Mouse (Mus musculus): Measurements from ENCODE around the gene Capn13. TPM values are rescaled to one million over a fixed set of nuclear protein-coding genes. Genes with fewer than 3 reads are reported as not detected.

Gene Capn13
- polyA plus RNA-seq, 1 experiment, result not detected

GRCm38 (mm10) chr17:73308691-73309090, 92.0 kb downstream of the Capn13 start:
- no peak overlapping the region for H3K27ac ChIP-seq (ENCODE audit: insufficient read depth, low read length)
- H3K4me3 ChIP-seq (ENCODE audit: insufficient read depth, low read length), result no peak overlapping the region
- no peaks in the 10 kb centered on the region for H3K4me1 ChIP-seq (ENCODE audit: control insufficient read depth, insufficient read depth, low read length)
- no peak for TF ChIP-seq POLR2A (IDR thresholded peaks at IDR 0.05; ENCODE audit: low read depth, low read length)
- no peak for TF ChIP-seq CTCF (IDR thresholded peaks at IDR 0.05; ENCODE audit: borderline replicate concordance, insufficient read depth, low read length)

- no peaks in the 10 kb centered on the region for H3K4me1 ChIP-seq (ENCODE audit: control insufficient read depth, insufficient read depth, low read length)
- no peak for TF ChIP-seq POLR2A (IDR thresholded peaks at IDR 0.05; ENCODE audit: low read depth, low read length)
- TF ChIP-seq CTCF (IDR thresholded peaks at IDR 0.05; ENCODE audit: borderline replicate concordance, insufficient read depth, low read length), result no peak
- H3K4me3 ChIP-seq (ENCODE audit: insufficient read depth, low read length), result no peak overlapping the region
- no peak overlapping the region for H3K27ac ChIP-seq (ENCODE audit: insufficient read depth, low read length)
Observed at GRCm38 (mm10) chr17:73306626-73307025, 94.0 kb downstream of the Capn13 start.

GRCm38 (mm10) chr17:73305622-73306021, 95.0 kb downstream of the Capn13 start:
- no peaks in the 10 kb centered on the region for H3K4me1 ChIP-seq (ENCODE audit: control insufficient read depth, insufficient read depth, low read length)
- TF ChIP-seq CTCF (IDR thresholded peaks at IDR 0.05; ENCODE audit: borderline replicate concordance, insufficient read depth, low read length), result peak; percentile 15; the same call in 1 of the 2 replicates
- TF ChIP-seq POLR2A (IDR thresholded peaks at IDR 0.05; ENCODE audit: low read depth, low read length), result no peak
- H3K27ac ChIP-seq (ENCODE audit: insufficient read depth, low read length), result no peak overlapping the region
- H3K4me3 ChIP-seq (ENCODE audit: insufficient read depth, low read length), result no peak overlapping the region

- H3K4me1 ChIP-seq (ENCODE audit: control insufficient read depth, insufficient read depth, low read length), result no peaks in the 10 kb centered on the region
- no peak overlapping the region for H3K27ac ChIP-seq (ENCODE audit: insufficient read depth, low read length)
- no peak overlapping the region for H3K4me3 ChIP-seq (ENCODE audit: insufficient read depth, low read length)
- TF ChIP-seq POLR2A (IDR thresholded peaks at IDR 0.05; ENCODE audit: low read depth, low read length) (no peak), CTCF (IDR thresholded peaks at IDR 0.05; ENCODE audit: borderline replicate concordance, insufficient read depth, low read length) (no peak)
Observed at GRCm38 (mm10) chr17:73304086-73304812, 96.4 kb downstream of the Capn13 start.

- Histone ChIP-seq H3K27ac (ENCODE audit: insufficient read depth, low read length) (no peak overlapping the region), H3K4me3 (ENCODE audit: insufficient read depth, low read length) (no peak overlapping the region), H3K4me1 (ENCODE audit: control insufficient read depth, insufficient read depth, low read length) (no peaks in the 10 kb centered on the region)
- TF ChIP-seq POLR2A (IDR thresholded peaks at IDR 0.05; ENCODE audit: low read depth, low read length), result no peak
- no peak for TF ChIP-seq CTCF (IDR thresholded peaks at IDR 0.05; ENCODE audit: borderline replicate concordance, insufficient read depth, low read length)
Observed at GRCm38 (mm10) chr17:73303676-73304075, 97.0 kb downstream of the Capn13 start.

GRCm38 (mm10) chr17:73303217-73303616, 97.4 kb downstream of the Capn13 start:
- no peak overlapping the region for H3K27ac ChIP-seq (ENCODE audit: insufficient read depth, low read length)
- TF ChIP-seq POLR2A (IDR thresholded peaks at IDR 0.05; ENCODE audit: low read depth, low read length), result no peak
- TF ChIP-seq CTCF (IDR thresholded peaks at IDR 0.05; ENCODE audit: borderline replicate concordance, insufficient read depth, low read length), result 0 out of 2 replicates have a peak, but pooled peaks have one; percentile 13
- H3K4me1 ChIP-seq (ENCODE audit: control insufficient read depth, insufficient read depth, low read length), result no peaks in the 10 kb centered on the region
- H3K4me3 ChIP-seq (ENCODE audit: insufficient read depth, low read length), result no peak overlapping the region

- no peaks in the 10 kb centered on the region for H3K4me1 ChIP-seq (ENCODE audit: control insufficient read depth, insufficient read depth, low read length)
- no peak for TF ChIP-seq POLR2A (IDR thresholded peaks at IDR 0.05; ENCODE audit: low read depth, low read length)
- peak; percentile 87 for TF ChIP-seq CTCF (IDR thresholded peaks at IDR 0.05; ENCODE audit: borderline replicate concordance, insufficient read depth, low read length)
- H3K27ac ChIP-seq (ENCODE audit: insufficient read depth, low read length), result no peak overlapping the region
- H3K4me3 ChIP-seq (ENCODE audit: insufficient read depth, low read length), result no peak overlapping the region
Observed at GRCm38 (mm10) chr17:73302104-73302503, 98.6 kb downstream of the Capn13 start.

GRCm38 (mm10) chr17:73301258-73302050, 99.2 kb downstream of the Capn13 start:
- H3K4me1 ChIP-seq (ENCODE audit: control insufficient read depth, insufficient read depth, low read length), result no peaks in the 10 kb centered on the region
- no peak overlapping the region for H3K4me3 ChIP-seq (ENCODE audit: insufficient read depth, low read length)
- no peak overlapping the region for H3K27ac ChIP-seq (ENCODE audit: insufficient read depth, low read length)
- TF ChIP-seq CTCF (IDR thresholded peaks at IDR 0.05; ENCODE audit: borderline replicate concordance, insufficient read depth, low read length) (peak; percentile 69; the same call in 1 of the 2 replicates), POLR2A (IDR thresholded peaks at IDR 0.05; ENCODE audit: low read depth, low read length) (no peak)

GRCm38 (mm10) chr17:73300147-73300880, 100.4 kb downstream of the Capn13 start:
- Histone ChIP-seq H3K4me1 (ENCODE audit: control insufficient read depth, insufficient read depth, low read length) (no peaks in the 10 kb centered on the region), H3K4me3 (ENCODE audit: insufficient read depth, low read length) (no peak overlapping the region), H3K27ac (ENCODE audit: insufficient read depth, low read length) (no peak overlapping the region)
- TF ChIP-seq CTCF (IDR thresholded peaks at IDR 0.05; ENCODE audit: borderline replicate concordance, insufficient read depth, low read length), result no peak
- TF ChIP-seq POLR2A (IDR thresholded peaks at IDR 0.05; ENCODE audit: low read depth, low read length), result no peak
